Mouse (Mus musculus) neural tube, embryonic 12.5 days (tissue): Measurements from ENCODE around the gene Art2b. TPM values are rescaled to one million over a fixed set of nuclear protein-coding genes. Genes with fewer than 3 reads are reported as not detected.
"Not testable (repeated sequence)": the region's sequence is repeated elsewhere in the genome, so short reads cannot be mapped to it uniquely, and the experiment has no call there.

Source experiments
- ATAC-seq: fragments of 200-750 bp; cut with Nextera tagmentation; 2 replicates; pipeline ENCODE4 v1.8.0; 2017; ENCODE audit warnings: low read depth, mild to moderate bottlenecking, moderate TSS enrichment, moderate library complexity; ENCODE audit not compliant: low FRiP score
- H3K27ac ChIP-seq: fragments of 300-500 bp; sonication (generic); 2 replicates; pipeline ENCODE4 v1.5.1; 2016
- H3K27me3 ChIP-seq: fragments of 300-500 bp; sonication (generic); replicated peaks from 2 replicates; pipeline ENCODE4 v1.6.1; 2016; ENCODE audit warnings: mild to moderate bottlenecking
- H3K36me3 ChIP-seq: fragments of 300-500 bp; sonication (generic); 2 replicates; pipeline ENCODE4 v1.6.1; 2016; ENCODE audit warnings: mild to moderate bottlenecking
- H3K4me1 ChIP-seq: fragments of 300-500 bp; sonication (generic); 2 replicates; pipeline ENCODE4 v1.6.1; 2016
- H3K4me2 ChIP-seq: fragments of 300-500 bp; sonication (generic); replicated peaks from 2 replicates; pipeline ENCODE4 v1.6.1; 2016; ENCODE audit warnings: mild to moderate bottlenecking
- H3K4me3 ChIP-seq: fragments of 300-500 bp; sonication (generic); 2 replicates; pipeline ENCODE4 v1.5.1; 2016
- H3K9ac ChIP-seq: fragments of 300-500 bp; sonication (generic); 2 replicates; pipeline ENCODE4 v1.6.1; 2016; ENCODE audit warnings: mild to moderate bottlenecking
- H3K9me3 ChIP-seq: fragments of 300-500 bp; sonication (generic); 2 replicates; pipeline ENCODE4 v1.6.1; 2016; ENCODE audit warnings: mild to moderate bottlenecking
- WGBS: fragments of 180-500 bp; shearing (Covaris S2); methylation state at CpG from one replicate; pipeline ENCODE4 v1.1.7; 2016; 5-methylcytosine and 5-hydroxymethylcytosine counted together
- polyA plus RNA-seq: library from polyadenylated mRNA; unstranded; fragments of >200 nt; fragmentation: Nextera tagmentation; extraction: Ambion mirVana; gene quantifications from 2 replicates; pipeline ENCODE4 v1.2.1, GENCODE M21; 2016

The Art2b gene
- polyA plus RNA-seq, 1 experiment from 2014 or later: not detected

DNA sequence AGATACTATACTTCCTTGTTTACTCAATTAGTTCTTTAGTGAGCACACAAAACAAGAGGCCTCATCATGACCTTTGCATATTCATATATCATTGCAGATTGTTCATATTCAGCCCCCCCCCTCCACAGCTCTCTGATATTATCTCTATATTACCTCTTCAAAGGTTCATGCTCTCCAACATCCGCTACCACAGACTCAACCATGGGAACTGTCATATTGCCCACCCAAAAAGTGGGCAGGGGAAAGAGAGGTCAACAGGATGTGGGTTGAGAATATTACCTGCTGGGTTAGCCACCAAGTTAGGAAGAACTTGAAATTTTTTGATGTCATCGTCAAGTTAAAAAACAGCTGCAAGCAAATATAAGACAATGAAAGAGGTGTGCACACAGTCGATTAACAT is 29.9 kb downstream of the Art2b start:
- not testable (repeated sequence) for H3K27me3 ChIP-seq, H3K9me3 ChIP-seq, H3K4me2 ChIP-seq, H3K36me3 ChIP-seq, H3K9ac ChIP-seq, H3K4me3 ChIP-seq, ATAC-seq, H3K4me1 ChIP-seq, H3K27ac ChIP-seq
- WGBS: 92% methylated on average over 3 of the region's 3 CpGs

DNA sequence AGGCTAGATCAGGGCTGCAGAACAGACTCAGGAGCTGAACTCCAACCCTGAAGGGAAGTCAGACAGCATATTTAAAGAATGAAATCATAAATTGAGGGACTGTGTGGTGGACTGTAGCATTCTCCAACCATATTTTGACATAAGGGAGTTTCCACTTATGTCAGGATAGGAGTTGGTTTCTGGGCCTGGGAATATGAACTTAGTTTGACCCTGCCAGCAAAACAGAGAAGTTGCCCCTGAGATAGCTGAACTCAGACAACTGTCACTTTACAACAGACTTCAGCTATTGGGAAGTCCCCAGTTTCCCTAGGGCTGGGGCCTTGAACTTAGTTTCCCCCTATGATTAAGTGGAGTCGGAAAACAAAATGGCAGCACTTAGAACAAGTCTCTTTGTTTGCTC is 33.9 kb downstream of the Art2b start:
- Histone ChIP-seq H3K27me3 (no peaks in the 10 kb centered on the region), H3K4me1 (no peaks in the 10 kb centered on the region), H3K27ac (no peak overlapping the region), H3K9ac (no peak overlapping the region), H3K9me3 (no peaks in the 10 kb centered on the region), H3K4me3 (no peak overlapping the region), H3K36me3 (no peaks in the 10 kb centered on the region), H3K4me2 (no peak overlapping the region)
- no peak for ATAC-seq
- WGBS: 90% methylated on average over 1 of the region's 1 CpGs

DNA sequence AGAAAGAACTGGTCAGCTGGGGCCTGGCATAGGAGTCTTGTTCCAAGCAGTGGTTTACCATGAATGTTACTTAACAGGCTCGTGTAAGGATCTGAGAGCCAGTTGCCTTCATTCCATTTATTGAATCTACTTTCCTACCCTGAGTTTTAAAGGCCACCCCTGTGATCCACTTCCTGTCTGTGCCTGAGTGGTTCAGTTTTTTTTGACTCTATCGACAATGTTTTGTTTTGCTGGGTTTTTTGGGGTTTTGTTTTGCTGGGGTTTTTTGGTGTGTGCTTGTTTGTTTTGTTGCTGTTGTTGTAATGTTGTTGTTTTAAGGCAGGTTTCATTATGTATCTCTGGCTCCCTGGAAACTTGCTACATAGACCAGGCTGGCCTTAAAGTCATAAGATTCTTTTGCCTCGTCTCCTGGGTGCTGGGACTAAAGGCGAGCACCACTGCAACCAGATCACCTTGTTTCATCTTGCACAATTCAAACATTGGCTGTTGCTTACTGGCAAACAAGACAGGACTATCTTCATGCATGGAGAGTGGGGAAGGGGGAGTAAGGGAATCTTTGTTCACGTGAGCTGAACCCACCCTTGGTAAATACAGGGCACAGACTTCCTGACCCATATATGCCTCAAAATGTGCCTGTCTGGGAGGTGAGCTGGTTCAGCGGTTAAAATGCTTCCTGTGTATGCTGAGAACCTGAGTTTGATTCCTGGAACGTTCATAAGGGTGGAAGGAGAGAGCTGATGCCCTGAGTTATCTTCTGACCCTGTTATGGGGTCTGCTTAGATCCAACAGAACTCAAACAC is 34.5 kb downstream of the Art2b start:
- H3K4me2 ChIP-seq: no peak overlapping the region
- no peaks in the 10 kb centered on the region for H3K36me3 ChIP-seq
- 78% methylated on average over 7 of the region's 7 CpGs for WGBS
- no peak overlapping the region for H3K9ac ChIP-seq
- no peak overlapping the region for H3K4me3 ChIP-seq
- no peaks in the 10 kb centered on the region for H3K9me3 ChIP-seq
- no peaks in the 10 kb centered on the region for H3K27me3 ChIP-seq
- H3K4me1 ChIP-seq: no peaks in the 10 kb centered on the region
- no peak overlapping the region for H3K27ac ChIP-seq
- no peak for ATAC-seq

DNA sequence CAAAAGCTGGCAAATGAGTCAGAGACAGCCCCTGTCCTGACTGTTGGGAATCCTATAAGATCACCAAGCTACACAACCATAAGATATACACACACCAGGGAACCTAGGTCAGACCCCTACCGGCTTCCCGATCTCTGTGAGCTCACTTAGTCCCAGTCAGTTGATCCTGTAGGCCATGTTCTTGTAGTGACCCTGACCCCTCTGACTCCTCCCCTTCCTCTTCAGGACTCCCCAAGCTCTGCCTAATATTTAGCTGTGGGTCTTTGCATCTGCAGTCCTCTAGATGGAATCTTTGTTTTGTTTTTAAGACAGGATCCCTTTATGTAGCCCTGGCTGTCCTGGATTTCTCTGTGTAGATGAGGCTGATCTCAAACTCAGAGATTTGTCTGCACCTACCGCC is 36.1 kb downstream of the Art2b start:
- WGBS: 86% methylated on average over 3 of the region's 3 CpGs
- Histone ChIP-seq H3K9ac (no peak overlapping the region), H3K27me3 (no peaks in the 10 kb centered on the region), H3K4me1 (no peaks in the 10 kb centered on the region), H3K4me2 (no peak overlapping the region), H3K36me3 (no peaks in the 10 kb centered on the region), H3K27ac (no peak overlapping the region), H3K9me3 (no peaks in the 10 kb centered on the region), H3K4me3 (no peak overlapping the region)
- ATAC-seq: no peak

DNA sequence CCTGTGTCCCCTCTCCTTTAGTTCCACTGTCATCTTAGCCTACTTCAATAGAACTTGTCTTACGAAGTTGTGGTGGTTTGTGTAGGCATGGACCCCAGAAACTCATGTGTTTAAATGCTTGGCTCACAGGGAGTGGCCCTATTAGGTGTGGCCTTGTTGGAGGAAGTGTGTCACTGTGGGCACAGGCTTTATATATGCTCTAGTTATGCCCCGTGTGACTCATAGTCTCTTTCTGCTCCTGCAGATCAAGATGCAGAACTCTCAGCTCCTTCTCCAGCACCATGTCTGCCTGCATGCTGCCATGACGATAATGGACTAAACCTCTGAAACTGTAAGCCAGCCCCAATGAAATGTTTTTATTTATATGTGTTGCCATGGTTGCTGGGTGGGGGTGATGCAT is 37.7 kb downstream of the Art2b start:
- Histone ChIP-seq H3K9ac (no peak overlapping the region), H3K27ac (no peak overlapping the region), H3K9me3 (no peaks in the 10 kb centered on the region), H3K4me1 (no peaks in the 10 kb centered on the region), H3K4me3 (no peak overlapping the region), H3K27me3 (no peaks in the 10 kb centered on the region), H3K36me3 (no peaks in the 10 kb centered on the region), H3K4me2 (no peak overlapping the region)
- no peak for ATAC-seq
- WGBS: 86% methylated on average over 3 of the region's 3 CpGs

DNA sequence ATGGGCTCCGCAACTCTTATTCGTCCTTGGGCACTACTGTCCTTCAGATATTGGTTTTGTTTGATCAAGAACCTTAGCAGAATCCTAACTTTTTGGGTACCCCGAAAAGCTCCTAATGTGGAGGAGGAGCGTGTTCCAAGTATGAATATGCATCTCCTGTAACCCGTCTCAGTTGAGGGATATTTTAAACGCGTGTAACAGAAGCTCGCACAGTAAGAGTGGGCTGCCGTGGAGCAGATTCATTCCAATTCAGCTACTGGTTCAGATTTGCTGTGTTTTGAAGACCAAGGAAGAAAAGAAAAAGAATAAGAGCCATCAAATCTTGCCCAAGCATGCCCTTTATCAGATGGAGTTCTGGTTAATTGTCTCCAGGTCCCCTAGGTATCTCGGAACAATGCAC is 43.7 kb downstream of the Art2b start:
- no peaks in the 10 kb centered on the region for H3K4me1 ChIP-seq
- H3K36me3 ChIP-seq: no peaks in the 10 kb centered on the region
- no peak overlapping the region for H3K4me3 ChIP-seq
- H3K27ac ChIP-seq: no peak overlapping the region
- no peak overlapping the region for H3K9ac ChIP-seq
- no peak overlapping the region for H3K4me2 ChIP-seq
- ATAC-seq: no peak
- WGBS: 81% methylated on average over 10 of the region's 10 CpGs
- H3K27me3 ChIP-seq: no peaks in the 10 kb centered on the region
- no peaks in the 10 kb centered on the region for H3K9me3 ChIP-seq

DNA sequence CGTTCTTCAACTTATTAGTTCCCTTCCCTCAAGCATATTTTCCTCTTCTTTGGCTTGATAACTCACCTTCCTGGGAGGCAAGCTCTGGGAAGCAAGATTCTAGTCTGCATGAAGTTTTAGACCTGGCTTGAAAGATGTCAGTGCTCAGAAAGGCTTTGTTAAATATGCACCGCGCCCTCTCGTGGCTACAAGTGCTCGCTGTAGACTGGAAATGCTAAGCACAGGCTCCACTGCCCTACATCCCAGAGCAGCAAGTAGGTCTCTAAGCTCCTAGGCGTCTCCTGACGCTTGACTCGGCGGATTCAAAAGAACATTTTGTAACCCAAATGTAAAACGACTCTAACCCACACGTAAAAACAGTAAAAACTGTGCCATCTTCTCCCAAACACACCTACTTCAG is 44.3 kb downstream of the Art2b start:
- Histone ChIP-seq H3K4me3 (no peak overlapping the region), H3K9ac (no peak overlapping the region), H3K27me3 (no peaks in the 10 kb centered on the region), H3K4me2 (no peak overlapping the region), H3K27ac (no peak overlapping the region), H3K36me3 (no peaks in the 10 kb centered on the region), H3K4me1 (no peaks in the 10 kb centered on the region), H3K9me3 (no peaks in the 10 kb centered on the region)
- ATAC-seq: 0 out of 2 replicates have a peak, but pooled peaks have one; percentile 53
- 4% methylated on average over 11 of the region's 11 CpGs for WGBS

DNA sequence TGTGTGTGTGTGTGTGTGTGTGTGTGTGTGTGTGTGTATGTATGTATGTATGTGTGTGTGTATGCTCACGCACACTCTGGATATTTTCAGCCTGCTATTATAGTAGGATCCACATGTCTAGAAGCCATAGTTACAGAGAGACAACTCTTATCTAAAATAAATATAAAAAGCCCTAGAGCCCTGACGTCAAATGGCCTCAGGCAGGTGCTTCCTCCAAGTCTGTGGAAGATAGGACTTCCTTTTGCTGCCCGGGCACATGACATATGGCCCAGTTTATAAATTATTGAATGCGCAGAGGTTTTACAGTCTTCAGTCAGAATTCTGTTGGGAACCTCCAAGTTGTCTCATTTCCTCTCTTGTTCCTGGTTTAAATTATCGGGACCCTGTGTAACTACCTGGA is 44.7 kb downstream of the Art2b start:
- Histone ChIP-seq H3K36me3 (no peaks in the 10 kb centered on the region), H3K4me3 (no peak overlapping the region), H3K9me3 (no peaks in the 10 kb centered on the region), H3K27me3 (no peaks in the 10 kb centered on the region), H3K4me2 (no peak overlapping the region), H3K4me1 (no peaks in the 10 kb centered on the region), H3K27ac (no peak overlapping the region), H3K9ac (no peak overlapping the region)
- ATAC-seq: no peak
- 77% methylated on average over 5 of the region's 5 CpGs for WGBS

DNA sequence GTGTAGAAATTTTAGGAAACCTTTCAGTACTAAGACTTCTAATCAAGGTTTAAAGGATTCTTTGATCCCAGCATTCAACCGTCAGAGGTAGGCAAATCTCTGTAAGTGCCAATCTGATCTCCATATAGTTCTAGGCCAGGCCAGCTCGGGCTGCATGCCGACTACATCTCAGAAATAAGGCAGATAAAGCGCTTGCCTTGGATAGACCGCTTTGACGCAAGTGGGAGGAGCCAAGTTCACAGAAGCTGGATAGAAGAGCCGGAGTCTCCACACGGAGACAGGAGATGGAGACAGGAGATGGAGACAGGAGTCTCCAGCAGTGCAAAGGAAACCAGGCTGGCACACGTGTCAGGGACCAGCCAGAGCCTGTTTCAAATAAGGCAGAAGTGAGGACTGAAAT is 45.6 kb downstream of the Art2b start:
- Histone ChIP-seq H3K4me2 (no peak overlapping the region), H3K4me1 (0 out of 2 replicates have a peak, but pooled peaks cover 4% of the 10 kb centered on the region), H3K9me3 (no peaks in the 10 kb centered on the region), H3K36me3 (no peaks in the 10 kb centered on the region), H3K27ac (no peak overlapping the region), H3K4me3 (no peak overlapping the region), H3K27me3 (no peaks in the 10 kb centered on the region), H3K9ac (no peak overlapping the region)
- 53% methylated on average over 9 of the region's 9 CpGs for WGBS
- ATAC-seq: no peak

DNA sequence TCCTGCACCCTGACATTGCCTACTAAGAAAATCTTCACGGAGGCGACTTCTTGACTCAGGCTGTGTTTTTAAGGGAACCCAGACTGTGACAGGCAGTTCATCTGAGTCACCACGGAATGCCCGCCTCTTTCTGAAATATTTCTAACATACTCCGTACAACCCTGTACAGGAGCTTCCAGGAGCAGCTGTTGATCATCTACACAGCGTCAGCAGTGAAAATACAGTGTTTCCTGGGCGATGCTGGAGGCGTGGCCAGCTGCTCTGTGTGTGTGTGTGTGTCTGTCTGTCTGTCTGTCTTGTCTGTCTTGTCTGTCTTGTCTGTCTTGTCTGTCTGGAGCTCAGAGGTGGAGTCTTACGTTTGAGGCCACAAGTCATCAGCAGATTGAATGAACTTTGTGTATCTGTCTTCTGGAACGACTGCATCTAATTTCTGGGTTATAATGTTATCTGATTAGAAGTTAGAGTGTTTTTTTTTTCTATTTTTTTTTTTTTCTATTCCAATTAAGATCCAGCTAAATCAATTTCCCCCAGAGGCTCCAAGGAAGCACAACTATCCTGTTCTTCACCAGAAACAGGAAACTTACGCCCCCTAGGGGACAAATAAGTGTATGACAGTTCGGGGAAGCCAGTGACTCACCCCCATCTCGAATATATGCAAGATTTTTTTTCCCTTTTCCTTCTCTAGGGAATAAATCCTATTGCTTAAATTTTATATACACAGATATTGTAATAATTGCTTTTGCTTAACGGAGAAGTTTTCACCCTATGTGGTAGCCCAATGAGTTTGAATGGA is 47.1 kb downstream of the Art2b start:
- Histone ChIP-seq H3K27me3 (no peaks in the 10 kb centered on the region), H3K9me3 (no peaks in the 10 kb centered on the region), H3K4me3 (no peak overlapping the region), H3K9ac (no peak overlapping the region), H3K27ac (no peak overlapping the region), H3K36me3 (no peaks in the 10 kb centered on the region), H3K4me2 (no peak overlapping the region), H3K4me1 (0 out of 2 replicates have a peak, but pooled peaks cover 8% of the 10 kb centered on the region)
- WGBS: 63% methylated on average over 14 of the region's 14 CpGs
- no peak for ATAC-seq

DNA sequence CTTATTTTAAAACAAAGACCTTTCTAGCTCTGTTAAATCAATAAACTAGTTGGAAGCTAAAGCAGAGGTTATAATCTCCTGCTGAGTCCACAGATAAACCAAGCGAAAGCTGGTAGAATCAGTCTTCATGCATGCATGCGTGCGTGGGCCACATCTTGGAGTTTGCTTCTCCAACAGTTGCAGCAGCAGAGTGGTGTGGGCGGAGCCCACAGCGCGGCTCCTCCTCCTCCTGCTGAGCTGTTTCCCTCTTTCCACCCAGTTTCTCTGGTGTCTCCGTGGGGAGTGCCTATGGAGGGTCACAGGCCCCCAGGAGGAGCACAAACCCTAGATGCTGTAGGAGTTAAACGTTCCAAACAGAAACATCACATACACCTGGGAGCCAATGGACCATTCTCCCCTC is 47.9 kb downstream of the Art2b start:
- no peak overlapping the region for H3K27ac ChIP-seq
- 0 out of 2 replicates have a peak, but pooled peaks cover 9% of the 10 kb centered on the region for H3K4me1 ChIP-seq
- H3K36me3 ChIP-seq: no peaks in the 10 kb centered on the region
- ATAC-seq: no peak
- no peaks in the 10 kb centered on the region for H3K9me3 ChIP-seq
- no peak overlapping the region for H3K9ac ChIP-seq
- H3K4me2 ChIP-seq: no peak overlapping the region
- no peak overlapping the region for H3K4me3 ChIP-seq
- no peaks in the 10 kb centered on the region for H3K27me3 ChIP-seq
- WGBS: 50% methylated on average over 8 of the region's 8 CpGs

DNA sequence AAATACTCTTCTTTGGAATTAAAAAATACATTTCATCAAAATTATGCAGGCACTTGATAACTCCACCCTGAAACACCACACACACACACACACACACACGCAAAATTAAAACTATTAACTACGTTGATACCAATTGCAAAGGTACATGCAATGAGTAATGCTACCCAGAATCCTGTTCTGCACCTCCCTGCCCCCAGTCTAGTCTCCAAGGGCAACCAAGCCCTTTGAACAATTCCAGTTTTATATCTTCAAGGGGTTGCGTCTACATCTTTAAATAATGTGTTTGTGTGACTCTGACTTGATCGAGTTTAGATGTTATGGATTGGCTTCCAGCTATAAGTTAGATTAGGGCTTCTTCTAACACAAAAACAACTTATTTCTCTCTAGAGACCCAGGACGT is 49.9 kb downstream of the Art2b start:
- ATAC-seq: no peak
- Histone ChIP-seq H3K36me3 (no peaks in the 10 kb centered on the region), H3K27me3 (no peaks in the 10 kb centered on the region), H3K9me3 (no peaks in the 10 kb centered on the region), H3K9ac (no peak overlapping the region), H3K4me3 (no peak overlapping the region), H3K4me2 (no peak overlapping the region), H3K27ac (no peak overlapping the region), H3K4me1 (0 out of 2 replicates have a peak, but pooled peaks cover 9% of the 10 kb centered on the region)
- WGBS: 73% methylated on average over 5 of the region's 5 CpGs
